Mouse (Mus musculus) retina, postnatal 1 day (tissue): ENCODE results near the gene Ankfy1.
"Not testable (repeated sequence)": the region's sequence is repeated elsewhere in the genome, so short reads cannot be mapped to it uniquely, and the experiment has no call there.

ENCODE experiments used
- DNase-seq: peaks from one replicate; pipeline ENCODE4 v3.0.0-alpha.2; 2012

Ankfy1 gene

GRCm38 (mm10) chr11:72723871-72724270 lies 34.1 kb downstream of the Ankfy1 start:
- peak; percentile 42 for DNase-seq

DNA sequence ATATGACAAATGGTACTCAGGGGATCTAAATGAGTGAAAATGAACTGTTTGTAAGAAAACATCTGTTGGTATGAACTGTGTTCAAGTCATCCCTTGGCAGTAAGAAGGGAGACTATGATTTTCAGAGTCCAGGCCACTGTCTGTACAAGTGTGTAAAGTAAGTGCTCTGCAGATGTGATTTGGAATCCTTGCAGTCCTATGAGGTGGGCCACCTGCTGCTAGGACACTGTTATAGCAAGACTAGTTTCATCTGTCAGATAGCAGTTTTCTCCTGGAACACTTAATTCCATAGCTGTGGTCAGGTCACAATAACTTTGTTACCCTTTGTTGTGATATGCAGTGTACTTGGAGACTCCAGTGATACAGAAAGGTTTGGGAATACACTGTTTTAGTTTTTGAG lies 36.2 kb downstream of the Ankfy1 start:
- peak; percentile 11 for DNase-seq

DNA sequence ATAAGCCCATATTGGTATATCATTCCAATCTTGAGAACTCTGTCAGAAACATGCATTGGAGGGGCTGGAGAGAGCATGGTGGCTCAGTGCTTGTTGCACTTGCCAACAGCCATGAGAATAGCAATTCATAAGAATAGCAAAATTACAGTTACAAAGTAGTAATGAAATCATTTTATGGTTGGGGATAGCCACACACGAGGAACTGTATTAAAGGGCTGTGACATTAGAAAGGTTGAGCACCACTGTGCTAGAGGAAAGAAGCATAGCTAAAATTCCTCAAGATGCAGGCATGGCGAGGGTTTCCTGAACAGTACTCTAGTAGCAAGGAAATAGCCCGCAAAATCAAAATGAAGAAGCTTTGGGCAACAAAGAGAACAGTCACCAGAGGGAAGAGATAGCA lies 43.9 kb downstream of the Ankfy1 start:
- no peak for DNase-seq

GRCm38 (mm10) chr11:72734840-72735518 lies 45.2 kb downstream of the Ankfy1 start:
- no peak for DNase-seq

GRCm38 (mm10) chr11:72735519-72735860 lies 45.7 kb downstream of the Ankfy1 start:
- no peak for DNase-seq

- no peak for DNase-seq
Observed at GRCm38 (mm10) chr11:72736320-72736719, 46.5 kb downstream of the Ankfy1 start.

DNA sequence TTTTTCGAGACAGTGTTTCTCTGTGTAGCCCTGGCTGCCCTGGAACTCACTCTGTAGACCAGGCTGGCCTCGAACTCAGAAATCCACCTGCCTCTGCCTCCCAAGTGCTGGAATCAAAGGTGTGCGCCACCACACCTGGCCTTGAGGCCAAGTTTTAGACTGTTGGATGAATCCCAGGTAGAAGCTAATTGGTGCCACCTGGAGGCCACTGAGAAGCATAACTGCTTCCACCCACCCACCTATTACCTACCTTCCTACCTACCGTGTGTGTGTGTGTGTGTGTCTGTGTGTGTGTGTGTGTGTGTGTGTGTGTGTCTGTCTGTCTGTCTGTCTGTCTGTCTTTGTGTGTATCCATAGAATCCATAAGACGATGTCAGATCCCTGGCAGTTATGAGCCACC lies 47.7 kb downstream of the Ankfy1 start:
- DNase-seq, result not testable (repeated sequence)

GRCm38 (mm10) chr11:72739048-72739447 lies 49.2 kb downstream of the Ankfy1 start:
- no peak for DNase-seq

DNA sequence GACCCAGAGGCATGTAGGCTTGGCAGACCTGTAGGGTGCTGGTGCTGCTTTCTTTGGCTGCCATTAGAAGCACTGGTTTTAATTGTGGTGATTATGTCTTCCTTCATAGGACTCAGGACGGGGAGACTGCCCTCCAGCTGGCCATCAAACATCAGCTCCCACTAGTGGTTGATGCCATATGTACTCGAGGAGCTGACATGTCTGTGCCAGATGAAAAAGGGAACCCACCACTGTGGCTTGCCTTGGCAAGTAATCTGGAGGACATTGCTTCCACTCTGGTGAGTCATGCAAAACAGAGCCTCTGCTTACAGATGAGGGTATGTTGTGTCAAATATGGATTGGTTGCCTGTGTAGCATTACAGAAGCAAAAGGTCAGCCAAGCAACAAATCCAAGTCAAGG lies 62.1 kb downstream of the Ankfy1 start:
- peak; percentile 9 for DNase-seq

DNA sequence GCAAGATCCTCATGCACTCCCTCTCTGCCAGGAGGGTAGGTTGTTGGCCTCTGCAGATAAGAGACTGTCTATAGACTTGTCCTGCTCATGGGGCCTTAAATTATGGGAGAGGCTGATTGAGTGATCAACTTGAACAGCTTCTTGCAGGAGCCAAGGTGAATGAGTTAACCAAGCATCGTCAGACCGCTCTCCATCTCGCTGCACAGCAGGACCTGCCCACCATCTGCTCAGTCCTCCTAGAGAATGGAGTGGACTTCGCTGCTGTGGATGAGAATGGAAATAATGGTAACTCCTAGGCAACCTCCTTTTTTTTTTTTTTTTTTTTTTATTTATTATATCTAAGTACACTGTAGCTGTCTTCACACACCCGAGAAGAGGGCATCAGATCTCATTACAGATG lies 68.5 kb downstream of the Ankfy1 start:
- DNase-seq, result no peak

DNA sequence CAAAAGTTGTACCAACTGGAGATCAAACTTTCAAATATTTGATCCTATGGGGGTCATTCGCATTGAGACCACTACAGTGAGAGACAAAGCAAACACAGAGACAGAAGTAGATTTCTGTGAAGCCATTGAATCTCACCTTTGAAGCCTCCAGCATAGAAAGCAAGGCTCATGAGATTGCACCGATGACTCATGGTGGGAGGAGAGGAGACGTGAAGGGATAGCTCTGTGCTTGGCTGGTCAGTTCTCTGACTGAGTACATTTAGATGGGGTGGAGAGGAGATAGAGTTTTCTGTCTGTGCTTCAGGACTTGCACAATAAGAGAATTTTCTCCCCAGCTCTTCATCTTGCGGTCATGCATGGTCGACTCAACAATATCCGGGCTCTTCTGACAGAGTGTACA lies 69.8 kb downstream of the Ankfy1 start:
- no peak for DNase-seq

- no peak for DNase-seq
Observed at GRCm38 (mm10) chr11:72760781-72761180, 71.0 kb downstream of the Ankfy1 start.

- no peak for DNase-seq
Observed at GRCm38 (mm10) chr11:72764270-72764669, 74.5 kb downstream of the Ankfy1 start.

GRCm38 (mm10) chr11:72767716-72768115 lies 77.9 kb downstream of the Ankfy1 start:
- no peak for DNase-seq

GRCm38 (mm10) chr11:72769061-72769460 lies 79.3 kb downstream of the Ankfy1 start:
- DNase-seq, result no peak

DNA sequence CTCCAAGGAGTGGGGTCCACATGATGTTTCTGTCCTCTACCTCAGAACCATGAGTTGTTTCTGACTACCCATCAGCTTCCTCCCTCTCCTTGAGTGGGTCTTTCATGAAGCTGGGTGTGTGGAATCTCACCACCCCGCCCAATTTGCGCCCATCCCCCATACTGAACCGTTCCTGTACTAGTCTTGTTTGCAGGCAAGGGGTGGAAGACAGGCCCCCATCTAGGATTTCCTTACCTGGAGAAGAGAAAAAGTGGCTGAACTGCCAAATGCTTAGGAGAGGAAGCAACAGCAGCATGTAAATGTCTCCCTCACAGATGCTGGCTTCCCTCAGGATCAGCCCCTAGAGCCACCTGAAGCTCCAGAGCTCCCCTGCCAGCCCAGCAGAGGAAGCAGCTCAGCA lies 80.5 kb downstream of the Ankfy1 start:
- DNase-seq, result no peak

DNA sequence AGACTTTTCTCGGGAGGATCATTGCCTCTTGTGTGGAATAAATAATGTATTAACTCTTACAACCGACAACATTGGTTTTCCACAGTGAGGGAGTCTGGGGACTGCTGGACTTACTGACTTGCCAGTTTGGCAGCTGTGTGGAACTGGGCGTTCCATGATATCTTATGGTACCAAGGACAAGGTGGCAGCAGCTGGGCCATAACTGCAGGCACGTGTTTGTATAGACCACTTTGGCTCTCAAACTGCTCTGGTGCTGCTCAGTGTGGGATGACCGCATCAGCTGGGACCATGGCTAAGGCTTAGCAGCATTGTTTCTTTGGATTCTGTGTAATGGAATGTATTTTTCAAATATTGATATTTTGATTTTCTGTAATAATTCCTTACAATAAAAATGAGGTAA lies 81.0 kb downstream of the Ankfy1 start:
- no peak for DNase-seq

DNA sequence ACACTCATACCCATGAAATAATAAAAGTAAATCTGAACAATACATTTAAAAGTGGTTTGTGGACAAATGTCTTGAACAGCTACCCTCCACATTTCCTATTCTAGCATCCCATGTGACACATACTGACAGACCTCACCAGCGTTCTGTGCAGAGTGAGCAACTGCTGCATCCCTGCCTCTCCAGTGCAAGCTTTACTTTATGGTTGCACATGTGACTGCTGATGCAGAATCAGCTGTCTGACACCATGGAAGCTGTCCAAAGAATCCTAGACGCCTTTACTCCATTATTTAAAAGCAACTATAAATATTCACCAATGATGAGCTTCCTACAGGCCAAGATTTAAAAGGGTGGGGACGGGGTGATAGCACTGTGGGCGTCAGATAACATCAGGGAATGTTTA lies 81.7 kb downstream of the Ankfy1 start:
- peak; percentile 5 for DNase-seq

- not testable (repeated sequence) for DNase-seq
Observed at GRCm38 (mm10) chr11:72772611-72773010, 82.8 kb downstream of the Ankfy1 start.

DNA sequence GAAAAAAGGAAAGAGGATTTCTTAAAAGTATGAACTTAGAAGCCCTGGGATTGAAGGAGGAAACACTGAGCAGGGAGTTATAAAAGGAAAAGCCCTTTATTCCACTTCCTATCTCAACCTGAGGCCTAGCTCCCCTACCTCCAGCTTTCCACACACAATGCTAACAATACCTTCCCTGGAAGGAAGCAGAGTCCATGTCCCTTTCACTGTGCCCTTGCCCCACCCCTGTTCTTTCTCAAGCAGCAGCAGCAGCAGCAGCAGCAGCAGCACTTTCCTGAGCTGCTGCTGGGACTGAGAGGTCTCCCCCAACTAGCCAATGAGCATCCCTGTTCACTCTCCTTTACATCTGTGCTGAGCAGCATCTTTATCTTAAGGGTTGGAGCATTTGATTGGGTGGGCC lies 89.2 kb downstream of the Ankfy1 start:
- no peak for DNase-seq

DNA sequence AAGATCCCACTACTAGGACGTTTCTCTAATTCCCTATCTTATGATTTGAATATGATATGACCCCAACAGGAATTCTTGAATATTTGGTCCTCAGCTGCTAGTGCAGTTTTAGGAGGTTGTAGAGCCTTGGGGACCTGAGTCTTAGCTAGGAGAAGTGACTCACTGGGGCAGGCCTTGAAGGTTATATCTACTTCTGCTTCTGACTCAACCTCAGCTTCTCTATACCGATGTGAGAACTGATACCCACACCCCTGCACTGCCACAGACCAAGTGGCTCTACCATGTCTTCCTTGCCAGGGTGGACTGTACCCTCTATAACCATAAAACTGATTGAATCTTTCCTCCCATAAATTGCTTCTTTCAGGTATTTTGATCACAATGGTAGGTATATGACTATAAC lies 92.3 kb downstream of the Ankfy1 start:
- no peak for DNase-seq

DNA sequence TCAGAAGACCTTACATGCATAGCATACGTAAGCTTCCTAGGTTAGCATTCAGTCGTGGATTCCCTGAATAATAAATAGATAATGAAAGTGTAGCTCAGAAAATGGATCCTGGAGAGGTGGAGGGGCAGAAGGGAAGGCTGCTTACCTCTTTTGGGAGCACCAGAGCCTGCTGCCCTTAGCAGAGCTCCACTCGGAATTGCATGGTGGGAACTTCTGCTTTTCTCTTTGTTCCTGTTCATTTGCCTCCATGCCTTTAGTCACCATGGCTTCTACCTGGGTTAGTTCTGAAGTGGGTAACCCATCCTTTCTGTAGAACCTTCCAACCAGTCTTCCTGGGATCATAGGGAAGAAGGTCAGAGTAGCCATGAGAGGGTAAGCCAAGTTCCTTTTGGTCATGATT lies 92.7 kb downstream of the Ankfy1 start:
- DNase-seq, result no peak

GRCm38 (mm10) chr11:72792033-72792432 lies 102.2 kb downstream of the Ankfy1 start:
- DNase-seq, result no peak

DNA sequence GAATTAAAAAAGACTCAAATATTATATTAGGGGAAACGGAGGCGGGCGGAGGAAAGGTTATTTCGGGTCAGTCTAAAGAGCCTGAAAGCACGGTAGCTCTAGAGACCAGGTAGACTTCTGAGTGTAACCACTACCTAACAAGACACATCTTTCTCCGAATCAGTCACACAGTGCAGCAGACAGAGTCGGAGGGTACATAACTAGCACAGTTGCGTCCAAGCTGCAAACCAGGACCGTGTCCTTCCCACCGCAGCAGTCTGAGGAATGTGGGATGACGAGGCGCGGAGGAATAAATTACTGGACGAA lies 105.3 kb downstream of the Ankfy1 start:
- DNase-seq, result no peak

GRCm38 (mm10) chr11:72795455-72796295 lies 105.9 kb downstream of the Ankfy1 start, which contains the start of the genes Cyb5d2 and Zzef1:
TSS of gene Cyb5d2 (minus strand) at chr11:72796142.
TSS of gene Zzef1 (plus strand) at chr11:72796226.
- peak; percentile 99 for DNase-seq
